Mouse (Mus musculus): ENCODE measurements around the gene Leo1. TPM values are rescaled to one million over a fixed set of nuclear protein-coding genes. Genes with fewer than 3 reads are reported as not detected.
"Not testable (repeated sequence)": the region's sequence is repeated elsewhere in the genome, so short reads cannot be mapped to it uniquely, and the experiment has no call there.

Gene Leo1
- total and polyA plus RNA-seq, 2 experiments from 2014 or later = 37.3 to 39.8 TPM

- TF ChIP-seq CTCF (IDR thresholded peaks at IDR 0.05; ENCODE audit: low read depth) = peak; percentile 57
- H3K4me3 ChIP-seq (ENCODE audit: low read depth, low read length) = no peak overlapping the region
- H3K4me2 ChIP-seq (ENCODE audit: low read depth) = no peak overlapping the region
- DNase-seq (peak; percentile 62), ATAC-seq (peak; percentile 55)
- no peaks in the 10 kb centered on the region for H3K9me3 ChIP-seq (ENCODE audit: low read length)
- no peak overlapping the region for H3K9ac ChIP-seq
- WGBS = 42% methylated on average over 7 of the region's 7 CpGs
- no peaks in the 10 kb centered on the region for H3K36me3 ChIP-seq (ENCODE audit: insufficient read depth)
- no peaks in the 10 kb centered on the region for H3K4me1 ChIP-seq (ENCODE audit: insufficient read depth)
- H3K27ac ChIP-seq (ENCODE audit: low read depth, low read length) = no peak overlapping the region
- no peaks in the 10 kb centered on the region for H3K27me3 ChIP-seq (ENCODE audit: insufficient read depth, low read length)
These were observed 7.0 kb upstream of the Leo1 start for GRCm38 (mm10) chr9:75434172-75434793.

DNA sequence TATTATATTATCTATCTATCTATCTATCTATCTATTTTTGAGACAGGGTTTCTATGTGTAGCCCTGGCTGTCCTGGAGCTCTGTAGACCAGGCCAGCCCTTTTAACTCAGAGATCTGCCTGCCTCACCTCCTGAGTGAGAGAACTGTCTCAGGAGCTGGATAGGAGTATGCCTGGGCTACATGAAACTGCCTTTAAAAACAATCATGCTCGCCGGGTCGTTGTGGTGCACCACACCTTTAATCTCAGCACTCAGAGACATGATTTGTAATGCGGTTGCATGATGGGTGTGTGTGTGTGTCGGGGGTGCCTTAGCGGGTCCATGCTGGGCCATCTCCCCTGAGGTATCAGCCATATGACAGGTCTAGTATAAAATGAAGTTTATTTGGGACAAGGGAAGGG lies 6.5 kb upstream of the Leo1 start:
- no peak overlapping the region for H3K27ac ChIP-seq (ENCODE audit: low read depth, low read length)
- whole genome bisulfite sequencing = 81% methylated on average over 6 of the region's 6 CpGs
- ATAC-seq = no peak

GRCm38 (mm10) chr9:75435291-75435690 lies 6.0 kb upstream of the Leo1 start:
- no peaks in the 10 kb centered on the region for H3K4me1 ChIP-seq (ENCODE audit: insufficient read depth)
- H3K9ac ChIP-seq = no peak overlapping the region
- H3K27ac ChIP-seq (ENCODE audit: low read depth, low read length) = no peak overlapping the region
- ATAC-seq (no peak), DNase-seq (no peak)
- no peaks in the 10 kb centered on the region for H3K27me3 ChIP-seq (ENCODE audit: insufficient read depth, low read length)
- no peaks in the 10 kb centered on the region for H3K36me3 ChIP-seq (ENCODE audit: insufficient read depth)
- H3K4me3 ChIP-seq (ENCODE audit: low read depth, low read length) = no peak overlapping the region
- WGBS = 88% methylated on average over 4 of the region's 4 CpGs
- H3K9me3 ChIP-seq (ENCODE audit: low read length) = no peaks in the 10 kb centered on the region
- no peak for TF ChIP-seq CTCF (IDR thresholded peaks at IDR 0.05; ENCODE audit: low read depth)
- no peak overlapping the region for H3K4me2 ChIP-seq (ENCODE audit: low read depth)

More for the DNA sequence above, 6.5 kb upstream of the Leo1 start:
- no peaks in the 10 kb centered on the region for H3K36me3 ChIP-seq (ENCODE audit: insufficient read depth)
- TF ChIP-seq CTCF (IDR thresholded peaks at IDR 0.05; ENCODE audit: low read depth) = no peak
- no peak overlapping the region for H3K4me3 ChIP-seq (ENCODE audit: low read depth, low read length)
- H3K27me3 ChIP-seq (ENCODE audit: insufficient read depth, low read length) = no peaks in the 10 kb centered on the region
- no peak overlapping the region for H3K4me2 ChIP-seq (ENCODE audit: low read depth)
- H3K9ac ChIP-seq = no peak overlapping the region
- H3K4me1 ChIP-seq (ENCODE audit: insufficient read depth) = no peaks in the 10 kb centered on the region
- H3K9me3 ChIP-seq (ENCODE audit: low read length) = no peaks in the 10 kb centered on the region
- no peak for DNase-seq

- no peaks in the 10 kb centered on the region for H3K9me3 ChIP-seq (ENCODE audit: low read length)
- ATAC-seq (peak; percentile 77), DNase-seq (peak; percentile 50)
- no peak overlapping the region for H3K4me2 ChIP-seq (ENCODE audit: low read depth)
- H3K36me3 ChIP-seq (ENCODE audit: insufficient read depth) = no peaks in the 10 kb centered on the region
- no peaks in the 10 kb centered on the region for H3K4me1 ChIP-seq (ENCODE audit: insufficient read depth)
- no peaks in the 10 kb centered on the region for H3K27me3 ChIP-seq (ENCODE audit: insufficient read depth, low read length)
- H3K4me3 ChIP-seq (ENCODE audit: low read depth, low read length) = no peak overlapping the region
- TF ChIP-seq CTCF (IDR thresholded peaks at IDR 0.05; ENCODE audit: low read depth) = no peak
- H3K27ac ChIP-seq (ENCODE audit: low read depth, low read length) = no peak overlapping the region
- H3K9ac ChIP-seq = no peak overlapping the region
- 6% methylated on average over 12 of the region's 12 CpGs for WGBS
These were observed 5.4 kb upstream of the Leo1 start for GRCm38 (mm10) chr9:75435918-75436317.

GRCm38 (mm10) chr9:75437653-75438385 lies 3.5 kb upstream of the Leo1 start:
- Histone ChIP-seq H3K9me3 (ENCODE audit: low read length) (no peaks in the 10 kb centered on the region), H3K4me2 (ENCODE audit: low read depth) (no peak overlapping the region), H3K36me3 (ENCODE audit: insufficient read depth) (no peaks in the 10 kb centered on the region), H3K27ac (ENCODE audit: low read depth, low read length) (no peak overlapping the region), H3K4me3 (ENCODE audit: low read depth, low read length) (no peak overlapping the region), H3K9ac (no peak overlapping the region), H3K4me1 (ENCODE audit: insufficient read depth) (no peaks in the 10 kb centered on the region), H3K27me3 (ENCODE audit: insufficient read depth, low read length) (no peaks in the 10 kb centered on the region)
- peak; percentile 52 for TF ChIP-seq CTCF (IDR thresholded peaks at IDR 0.05; ENCODE audit: low read depth)
- no peak for ATAC-seq
- 31% methylated on average over 6 of the region's 6 CpGs for WGBS
- DNase-seq = peak; percentile 11

DNA sequence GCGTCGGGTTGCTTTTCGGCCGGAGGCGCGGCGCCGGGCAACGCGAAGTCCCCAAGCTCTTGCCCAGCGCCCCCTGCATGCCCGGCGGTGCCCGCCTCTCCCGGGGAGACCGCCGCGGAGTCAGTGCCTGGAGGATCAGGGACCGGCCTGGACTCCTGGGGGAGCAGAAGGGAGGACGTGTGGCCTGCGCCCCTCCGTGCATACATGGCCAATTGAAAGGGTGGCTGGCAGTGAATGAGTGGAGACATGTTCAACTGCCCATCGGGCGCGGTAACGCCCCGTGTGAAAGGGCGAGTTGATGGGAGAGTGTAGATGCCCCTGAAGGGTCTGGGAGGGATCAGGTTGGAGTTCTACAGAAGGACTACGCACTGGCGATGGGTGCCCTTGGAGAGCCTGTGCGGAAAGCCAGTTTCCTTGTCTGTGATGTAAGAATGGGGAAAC lies 387 bp downstream of the Leo1 start:
- ATAC-seq (peak; percentile 81), DNase-seq (no peak)
- H3K36me3 ChIP-seq (ENCODE audit: insufficient read depth) = peaks cover 13% of the 10 kb centered on the region
- peak overlapping the region; percentile 86 for H3K27ac ChIP-seq (ENCODE audit: low read depth, low read length)
- under 1% methylated on average over 31 of the region's 31 CpGs for WGBS
- peak overlapping the region; percentile 89 for H3K4me3 ChIP-seq (ENCODE audit: low read depth, low read length)
- no peaks in the 10 kb centered on the region for H3K4me1 ChIP-seq (ENCODE audit: insufficient read depth)
- H3K4me2 ChIP-seq (ENCODE audit: low read depth) = peak overlapping the region; percentile 79
- H3K9ac ChIP-seq = peak overlapping the region; percentile 88
- peak; percentile 59 for TF ChIP-seq CTCF (IDR thresholded peaks at IDR 0.05; ENCODE audit: low read depth)
- H3K27me3 ChIP-seq (ENCODE audit: insufficient read depth, low read length) = no peaks in the 10 kb centered on the region
- no peaks in the 10 kb centered on the region for H3K9me3 ChIP-seq (ENCODE audit: low read length)

DNA sequence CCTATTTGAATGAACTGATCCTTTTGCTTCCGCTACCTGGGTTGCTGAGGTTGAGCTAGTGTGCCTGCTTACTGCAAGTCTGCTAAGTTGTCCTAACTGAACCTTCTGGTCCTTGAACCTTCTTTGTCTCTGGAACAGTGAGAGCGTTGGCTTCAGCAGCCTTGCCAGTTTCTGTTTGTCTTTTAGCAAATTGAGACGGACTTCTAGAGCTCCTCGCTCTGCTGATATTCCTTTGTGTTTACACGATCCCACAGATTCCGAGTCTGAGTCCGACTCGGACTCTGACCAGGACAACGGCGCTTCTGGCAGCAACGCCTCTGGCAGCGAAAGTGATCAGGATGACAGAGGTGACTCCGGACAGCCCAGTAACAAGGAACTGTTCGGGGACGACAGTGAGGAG lies 3.7 kb downstream of the Leo1 start:
- WGBS = 92% methylated on average over 15 of the region's 15 CpGs
- H3K9me3 ChIP-seq (ENCODE audit: low read length) = no peaks in the 10 kb centered on the region
- no peak for DNase-seq

GRCm38 (mm10) chr9:75446574-75446973 lies 5.2 kb downstream of the Leo1 start:
- peaks cover 52% of the 10 kb centered on the region for H3K36me3 ChIP-seq (ENCODE audit: insufficient read depth)
- not testable (repeated sequence) for H3K4me2 ChIP-seq (ENCODE audit: low read depth)
- WGBS = 87% methylated on average over 10 of the region's 10 CpGs

More for the DNA sequence above, 3.7 kb downstream of the Leo1 start:
- H3K4me2 ChIP-seq (ENCODE audit: low read depth) = no peak overlapping the region
- no peak overlapping the region for H3K9ac ChIP-seq
- no peak for TF ChIP-seq CTCF (IDR thresholded peaks at IDR 0.05; ENCODE audit: low read depth)
- peaks cover 45% of the 10 kb centered on the region for H3K36me3 ChIP-seq (ENCODE audit: insufficient read depth)
- H3K27ac ChIP-seq (ENCODE audit: low read depth, low read length) = no peak overlapping the region
- H3K4me1 ChIP-seq (ENCODE audit: insufficient read depth) = no peaks in the 10 kb centered on the region
- ATAC-seq = no peak
- H3K27me3 ChIP-seq (ENCODE audit: insufficient read depth, low read length) = no peaks in the 10 kb centered on the region
- H3K4me3 ChIP-seq (ENCODE audit: low read depth, low read length) = no peak overlapping the region

More at GRCm38 (mm10) chr9:75446574-75446973, 5.2 kb downstream of the Leo1 start:
- not testable (repeated sequence) for H3K9me3 ChIP-seq (ENCODE audit: low read length); DNase-seq; H3K4me3 ChIP-seq (ENCODE audit: low read depth, low read length); H3K27me3 ChIP-seq (ENCODE audit: insufficient read depth, low read length); H3K27ac ChIP-seq (ENCODE audit: low read depth, low read length); ATAC-seq; H3K4me1 ChIP-seq (ENCODE audit: insufficient read depth); H3K9ac ChIP-seq
